Mouse (Mus musculus): ENCODE measurements at regions not wholly inside any gene's neighbourhood (a gene's known extent, or its start where the extent isn't known, plus 50 kb on each side); places are given as distances from the start of the nearest gene placed in this dataset.

DNA sequence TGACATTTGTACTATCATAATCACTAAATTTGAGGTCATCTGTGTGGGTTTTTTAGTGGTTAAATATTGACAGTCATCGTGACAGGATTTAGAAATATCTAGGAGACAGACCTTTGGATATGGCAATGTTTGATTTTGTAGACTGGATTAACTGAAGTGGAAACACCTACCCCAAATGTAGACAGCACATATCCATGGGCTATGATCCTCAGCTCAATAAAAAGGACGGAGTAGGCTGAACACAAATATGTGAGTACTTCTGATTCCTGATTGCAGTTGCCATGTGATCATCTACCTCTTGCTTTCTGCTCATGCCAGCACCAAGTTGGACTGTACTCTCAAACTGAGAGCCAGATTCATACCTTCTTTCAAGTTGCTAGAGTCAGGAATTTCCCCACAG lies 674.4 kb downstream of the Kcna4 start:
- DNase-seq (ENCODE audit: low spot score) (no peak), ATAC-seq (ENCODE audit: insufficient read depth, low read depth) (no peak)
- WGBS = 79% methylated on average over 2 of the region's 2 CpGs
- H3K9ac ChIP-seq (replicated peaks; ENCODE audit: low read depth, low read length) = no peak overlapping the region
- H3K4me2 ChIP-seq (ENCODE audit: low read depth, low read length) = no peak overlapping the region
- TF ChIP-seq CTCF (IDR thresholded peaks at IDR 0.05; ENCODE audit: low read depth) = no peak
- TF ChIP-seq EP300 (IDR thresholded peaks at IDR 0.05; ENCODE audit: low read depth) = no peak
- no peak overlapping the region for H3K27ac ChIP-seq (ENCODE audit: low read depth)
- no peaks in the 10 kb centered on the region for H3K36me3 ChIP-seq (replicated peaks; ENCODE audit: control insufficient read depth, insufficient read depth, low read length)
- no peaks in the 10 kb centered on the region for H3K4me1 ChIP-seq (ENCODE audit: control insufficient read depth, insufficient read depth)
- H3K4me3 ChIP-seq (ENCODE audit: low read depth, low read length) = no peak overlapping the region
- H3K9me3 ChIP-seq (replicated peaks; ENCODE audit: control insufficient read depth, low read length) = no peaks in the 10 kb centered on the region
- no peaks in the 10 kb centered on the region for H3K27me3 ChIP-seq (ENCODE audit: control insufficient read depth, insufficient read depth, low read length)

GRCm38 (mm10) chr2:107965336-107966306 lies 675.2 kb downstream of the Kcna4 start:
- H3K27ac ChIP-seq (ENCODE audit: low read depth) = no peak overlapping the region
- no peaks in the 10 kb centered on the region for H3K9me3 ChIP-seq (replicated peaks; ENCODE audit: control insufficient read depth, low read length)
- no peak overlapping the region for H3K4me3 ChIP-seq (ENCODE audit: low read depth, low read length)
- no peaks in the 10 kb centered on the region for H3K27me3 ChIP-seq (ENCODE audit: control insufficient read depth, insufficient read depth, low read length)
- DNase-seq (ENCODE audit: low spot score) = no peak
- no peak overlapping the region for H3K4me2 ChIP-seq (ENCODE audit: low read depth, low read length)
- H3K36me3 ChIP-seq (replicated peaks; ENCODE audit: control insufficient read depth, insufficient read depth, low read length) = no peaks in the 10 kb centered on the region
- TF ChIP-seq CTCF (IDR thresholded peaks at IDR 0.05; ENCODE audit: low read depth) = no peak
- no peak for TF ChIP-seq EP300 (IDR thresholded peaks at IDR 0.05; ENCODE audit: low read depth)
- no peak overlapping the region for H3K9ac ChIP-seq (replicated peaks; ENCODE audit: low read depth, low read length)
- no peak for ATAC-seq (ENCODE audit: insufficient read depth, low read depth)
- H3K4me1 ChIP-seq (ENCODE audit: control insufficient read depth, insufficient read depth) = no peaks in the 10 kb centered on the region
- WGBS = 60% methylated on average over 7 of the region's 7 CpGs

- TF ChIP-seq CTCF (IDR thresholded peaks at IDR 0.05; ENCODE audit: low read depth) (peak; percentile 23), EP300 (IDR thresholded peaks at IDR 0.05; ENCODE audit: low read depth) (no peak)
- no peak overlapping the region for H3K4me2 ChIP-seq (ENCODE audit: low read depth, low read length)
- H3K27me3 ChIP-seq (ENCODE audit: control insufficient read depth, insufficient read depth, low read length) = no peaks in the 10 kb centered on the region
- no peak overlapping the region for H3K4me3 ChIP-seq (ENCODE audit: low read depth, low read length)
- ATAC-seq (ENCODE audit: insufficient read depth, low read depth) (no peak), DNase-seq (ENCODE audit: low spot score) (no peak)
- H3K9ac ChIP-seq (replicated peaks; ENCODE audit: low read depth, low read length) = no peak overlapping the region
- 51% methylated on average over 2 of the region's 2 CpGs for WGBS
- H3K36me3 ChIP-seq (replicated peaks; ENCODE audit: control insufficient read depth, insufficient read depth, low read length) = no peaks in the 10 kb centered on the region
- H3K9me3 ChIP-seq (replicated peaks; ENCODE audit: control insufficient read depth, low read length) = no peaks in the 10 kb centered on the region
- H3K4me1 ChIP-seq (ENCODE audit: control insufficient read depth, insufficient read depth) = no peaks in the 10 kb centered on the region
- H3K27ac ChIP-seq (ENCODE audit: low read depth) = no peak overlapping the region
These were observed 678.1 kb downstream of the Kcna4 start for GRCm38 (mm10) chr2:107968526-107968925.

DNA sequence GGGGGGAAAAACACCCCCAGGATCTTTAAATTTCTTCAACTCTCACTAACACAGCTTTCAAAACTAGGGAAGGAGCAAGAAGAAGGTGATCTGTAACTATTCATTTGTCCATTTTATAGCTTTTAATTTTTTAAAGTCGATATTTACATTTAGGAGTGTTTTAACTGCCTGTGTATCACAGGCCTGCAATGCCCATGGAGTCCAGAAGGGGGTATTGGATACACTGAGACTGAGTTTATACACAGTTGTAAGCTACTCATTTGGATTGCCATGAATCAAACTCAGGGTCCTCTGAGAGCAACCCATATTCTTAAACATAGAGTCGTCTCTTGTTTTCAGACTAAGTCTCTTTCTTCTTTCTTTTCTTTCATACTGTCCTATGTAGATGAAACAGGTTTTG lies 679.1 kb downstream of the Kcna4 start:
- Histone ChIP-seq H3K9ac (replicated peaks; ENCODE audit: low read depth, low read length) (no peak overlapping the region), H3K9me3 (replicated peaks; ENCODE audit: control insufficient read depth, low read length) (no peaks in the 10 kb centered on the region), H3K36me3 (replicated peaks; ENCODE audit: control insufficient read depth, insufficient read depth, low read length) (no peaks in the 10 kb centered on the region), H3K27me3 (ENCODE audit: control insufficient read depth, insufficient read depth, low read length) (no peaks in the 10 kb centered on the region), H3K4me1 (ENCODE audit: control insufficient read depth, insufficient read depth) (no peaks in the 10 kb centered on the region), H3K4me3 (ENCODE audit: low read depth, low read length) (no peak overlapping the region), H3K27ac (ENCODE audit: low read depth) (no peak overlapping the region), H3K4me2 (ENCODE audit: low read depth, low read length) (no peak overlapping the region)
- no peak for DNase-seq (ENCODE audit: low spot score)
- no peak for TF ChIP-seq EP300 (IDR thresholded peaks at IDR 0.05; ENCODE audit: low read depth)
- no peak for TF ChIP-seq CTCF (IDR thresholded peaks at IDR 0.05; ENCODE audit: low read depth)
- 75% methylated on average over 2 of the region's 2 CpGs for WGBS
- ATAC-seq (ENCODE audit: insufficient read depth, low read depth) = no peak

- no peaks in the 10 kb centered on the region for H3K4me1 ChIP-seq (ENCODE audit: control insufficient read depth, insufficient read depth)
- no peak overlapping the region for H3K4me2 ChIP-seq (ENCODE audit: low read depth, low read length)
- no peak overlapping the region for H3K4me3 ChIP-seq (ENCODE audit: low read depth, low read length)
- ATAC-seq (ENCODE audit: insufficient read depth, low read depth) = no peak
- no peaks in the 10 kb centered on the region for H3K9me3 ChIP-seq (replicated peaks; ENCODE audit: control insufficient read depth, low read length)
- no peak for DNase-seq (ENCODE audit: low spot score)
- WGBS = 61% methylated on average over 4 of the region's 4 CpGs
- no peak overlapping the region for H3K9ac ChIP-seq (replicated peaks; ENCODE audit: low read depth, low read length)
- H3K36me3 ChIP-seq (replicated peaks; ENCODE audit: control insufficient read depth, insufficient read depth, low read length) = no peaks in the 10 kb centered on the region
- no peak for TF ChIP-seq EP300 (IDR thresholded peaks at IDR 0.05; ENCODE audit: low read depth)
- H3K27ac ChIP-seq (ENCODE audit: low read depth) = no peak overlapping the region
- no peaks in the 10 kb centered on the region for H3K27me3 ChIP-seq (ENCODE audit: control insufficient read depth, insufficient read depth, low read length)
These were observed 683.1 kb downstream of the Kcna4 start for GRCm38 (mm10) chr2:107973528-107973927.

DNA sequence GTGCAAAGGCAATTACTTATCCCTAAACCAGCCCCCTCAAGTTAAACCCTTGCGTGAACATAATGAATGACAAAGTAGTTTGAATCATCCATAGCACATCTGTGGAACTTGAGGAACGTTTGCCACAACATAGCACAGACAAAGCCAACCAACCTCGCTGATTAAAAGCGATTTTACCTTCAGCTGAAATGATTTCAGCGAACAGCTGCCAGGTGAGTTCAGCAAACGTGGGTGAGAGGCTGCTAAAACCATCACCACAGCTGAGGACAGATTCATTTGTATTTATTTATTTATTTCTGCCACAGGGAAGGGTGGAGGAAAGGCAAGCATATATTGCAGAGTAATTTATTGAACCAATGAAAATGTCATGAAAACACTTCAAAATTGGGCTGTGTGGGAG lies 704.4 kb downstream of the Kcna4 start:
- DNase-seq (ENCODE audit: low spot score) (no peak), ATAC-seq (ENCODE audit: insufficient read depth, low read depth) (no peak)
- Histone ChIP-seq H3K27me3 (ENCODE audit: control insufficient read depth, insufficient read depth, low read length) (no peaks in the 10 kb centered on the region), H3K9ac (replicated peaks; ENCODE audit: low read depth, low read length) (no peak overlapping the region), H3K36me3 (replicated peaks; ENCODE audit: control insufficient read depth, insufficient read depth, low read length) (no peaks in the 10 kb centered on the region), H3K4me1 (ENCODE audit: control insufficient read depth, insufficient read depth) (no peaks in the 10 kb centered on the region), H3K27ac (ENCODE audit: low read depth) (no peak overlapping the region), H3K9me3 (replicated peaks; ENCODE audit: control insufficient read depth, low read length) (no peaks in the 10 kb centered on the region), H3K4me3 (ENCODE audit: low read depth, low read length) (no peak overlapping the region), H3K4me2 (ENCODE audit: low read depth, low read length) (no peak overlapping the region)
- no peak for TF ChIP-seq CTCF (IDR thresholded peaks at IDR 0.05; ENCODE audit: low read depth)
- no peak for TF ChIP-seq EP300 (IDR thresholded peaks at IDR 0.05; ENCODE audit: low read depth)
- 65% methylated on average over 6 of the region's 6 CpGs for WGBS

All from heart, postnatal 0 days (tissue).